Mouse (Mus musculus): Measurements from ENCODE around the gene Lyst. TPM values are rescaled to one million over a fixed set of nuclear protein-coding genes. Genes with fewer than 3 reads are reported as not detected.

The Lyst gene
- total and polyA plus RNA-seq, 3 experiments, result 2.9 to 3.1 TPM; not detected in 1

DNA sequence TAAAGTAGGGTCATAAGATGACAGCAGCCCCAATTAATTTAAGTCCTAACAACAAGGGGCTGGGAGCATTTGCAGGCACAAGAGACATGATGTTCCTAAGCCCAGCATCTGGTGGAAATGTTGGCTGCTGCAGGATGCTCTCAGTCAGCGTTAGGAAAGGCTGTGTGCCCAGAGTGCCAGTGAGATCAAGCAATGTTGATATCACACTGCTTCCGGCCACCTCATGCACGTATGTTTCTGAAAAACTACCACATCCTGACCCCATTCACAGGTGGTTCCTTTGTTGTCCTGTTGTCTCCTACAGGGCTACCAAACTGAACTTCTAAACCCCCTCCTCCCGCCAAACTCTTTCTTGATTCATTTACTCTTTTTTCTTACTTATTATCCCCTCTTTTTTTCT is 25.7 kb upstream of the Lyst start:
- no peak overlapping the region for H3K4me3 ChIP-seq (ENCODE audit: control insufficient read depth in 1 of 2, insufficient read depth in 1 of 2, low read depth in 2 of 2, low read length in 2 of 2)
- peaks cover 14 to 15% of the 10 kb centered on the region in 2 experiments for H3K4me1 ChIP-seq (ENCODE audit: control insufficient read depth in 1 of 2, insufficient read depth in 2 of 2, low read length in 2 of 2)
- H3K27ac ChIP-seq (ENCODE audit: control insufficient read depth, low read depth, low read length), result no peak overlapping the region
- TF ChIP-seq GABPA (IDR thresholded peaks at IDR 0.05; ENCODE audit: low read depth, low read length) (no peak), ZNF384 (IDR thresholded peaks at IDR 0.05; ENCODE audit: low read depth, low read length) (no peak)
- peaks cover 0 to 17% of the 10 kb centered on the region in 2 experiments; a peak in 2 of 4 replicates for H3K36me3 ChIP-seq (ENCODE audit: control insufficient read depth in 1 of 2, insufficient read depth in 2 of 2, low read length in 2 of 2)
- no peak overlapping the region for H3K9ac ChIP-seq (ENCODE audit: control insufficient read depth, low read depth, low read length, poor library complexity, severe bottlenecking)
- H3K9me3 ChIP-seq (replicated peaks; ENCODE audit: insufficient read depth, low read length), result no peaks in the 10 kb centered on the region
- H3K79me2 ChIP-seq (ENCODE audit: control insufficient read depth, insufficient read depth, low read length, poor library complexity), result no peaks in the 10 kb centered on the region
- no peaks in the 10 kb centered on the region for H3K27me3 ChIP-seq (ENCODE audit: control insufficient read depth in 1 of 2, insufficient read depth in 2 of 2, low read length in 2 of 2)
- DNase-seq (ENCODE audit: low read depth, low spot score), result no peak

DNA sequence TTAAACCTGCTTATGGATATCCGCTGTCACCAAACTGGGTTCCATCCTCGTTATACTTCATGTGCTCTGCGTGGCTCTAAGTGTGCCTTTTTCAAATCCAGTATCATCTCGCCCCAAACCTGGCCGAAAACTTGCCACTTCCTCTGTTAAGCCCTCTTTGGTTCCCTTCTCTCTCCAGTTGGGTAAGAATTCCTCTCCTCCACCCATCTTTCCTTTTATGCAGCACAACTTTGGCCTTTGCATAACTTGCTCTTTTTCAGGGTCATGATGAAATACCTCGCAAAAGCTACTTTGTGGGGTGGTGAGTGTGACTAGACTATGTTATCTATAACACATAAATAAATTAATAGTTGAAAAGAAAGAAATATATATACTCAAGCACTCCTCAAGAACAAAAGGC is 22.6 kb upstream of the Lyst start:
- Histone ChIP-seq H3K4me1 (ENCODE audit: control insufficient read depth in 1 of 2, insufficient read depth in 2 of 2, low read length in 2 of 2) (peaks cover 14 to 15% of the 10 kb centered on the region in 2 experiments), H3K36me3 (ENCODE audit: control insufficient read depth in 1 of 2, insufficient read depth in 2 of 2, low read length in 2 of 2) (peaks cover 0 to 17% of the 10 kb centered on the region in 2 experiments; a peak in 2 of 4 replicates), H3K27ac (ENCODE audit: control insufficient read depth, low read depth, low read length) (peak overlapping the region; percentile 49), H3K9me3 (replicated peaks; ENCODE audit: insufficient read depth, low read length) (no peaks in the 10 kb centered on the region), H3K4me3 (ENCODE audit: control insufficient read depth in 1 of 2, insufficient read depth in 1 of 2, low read depth in 2 of 2, low read length in 2 of 2) (no peak overlapping the region; a peak in 1 of 4 replicates), H3K27me3 (ENCODE audit: control insufficient read depth in 1 of 2, insufficient read depth in 2 of 2, low read length in 2 of 2) (no peaks in the 10 kb centered on the region), H3K79me2 (ENCODE audit: control insufficient read depth, insufficient read depth, low read length, poor library complexity) (no peaks in the 10 kb centered on the region), H3K9ac (ENCODE audit: control insufficient read depth, low read depth, low read length, poor library complexity, severe bottlenecking) (no peak overlapping the region; the same call in 1 of the 2 replicates)
- TF ChIP-seq MAX (IDR thresholded peaks at IDR 0.05; ENCODE audit: low read length) (no peak), NRF1 (IDR thresholded peaks at IDR 0.05; ENCODE audit: insufficient read depth, low read depth, low read length, poor library complexity, severe bottlenecking) (no peak), USF2 (IDR thresholded peaks at IDR 0.05; ENCODE audit: borderline replicate concordance in 1 of 2, insufficient read depth in 1 of 2, low read depth in 1 of 2, low read length in 2 of 2) (no peak), NELFE (IDR thresholded peaks at IDR 0.05; ENCODE audit: low read depth, low read length) (no peak), MXI1 (IDR thresholded peaks at IDR 0.05; ENCODE audit: low read depth, low read length) (no peak), HCFC1 (IDR thresholded peaks at IDR 0.05; ENCODE audit: low read depth, low read length) (no peak)
- DNase-seq (ENCODE audit: low read depth, low spot score), result peak; percentile 38

DNA sequence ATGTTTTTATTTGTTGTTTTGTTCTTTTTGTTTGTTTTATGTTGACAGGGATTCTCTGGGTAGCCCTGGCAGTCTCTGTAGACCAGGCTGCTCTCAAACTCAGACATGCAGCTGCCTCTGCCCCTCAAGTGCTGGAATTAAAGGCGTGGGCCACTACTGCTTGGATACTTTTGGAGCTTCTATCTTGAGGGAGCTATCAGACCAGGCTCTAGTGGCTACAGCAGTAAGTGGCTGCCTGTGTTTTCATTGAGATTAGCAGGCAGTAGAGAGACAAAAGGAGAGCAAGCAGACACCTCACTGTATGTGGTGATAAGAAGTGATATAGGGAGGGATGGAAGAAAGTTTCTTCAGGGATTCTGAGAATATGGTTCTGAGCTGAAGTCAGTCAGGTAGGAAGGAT is 21.4 kb upstream of the Lyst start:
- DNase-seq (ENCODE audit: low read depth, low spot score), result peak; percentile 68
- no peaks in the 10 kb centered on the region for H3K9me3 ChIP-seq (replicated peaks; ENCODE audit: insufficient read depth, low read length)
- H3K36me3 ChIP-seq (ENCODE audit: control insufficient read depth in 1 of 2, insufficient read depth in 2 of 2, low read length in 2 of 2), result peaks cover 0 to 17% of the 10 kb centered on the region in 2 experiments; a peak in 2 of 4 replicates
- TF ChIP-seq GATA1 (IDR thresholded peaks at IDR 0.05; ENCODE audit: low read depth, low read length) (peak; percentile 63), HCFC1 (IDR thresholded peaks at IDR 0.05; ENCODE audit: low read depth, low read length) (no peak), TCF12 (IDR thresholded peaks at IDR 0.05; ENCODE audit: low read depth, low read length) (peak; percentile 71; the same call in 1 of the 2 replicates), TAL1 (IDR thresholded peaks at IDR 0.05; ENCODE audit: low read length) (peak; percentile 70), ETS1 (IDR thresholded peaks at IDR 0.05; ENCODE audit: low read depth, low read length) (0 out of 2 replicates have a peak, but pooled peaks have one; percentile 26), MEF2A (IDR thresholded peaks at IDR 0.05; ENCODE audit: extremely low read depth, insufficient replicate concordance, low read depth, low read length, poor library complexity, severe bottlenecking) (no peak), RCOR1 (IDR thresholded peaks at IDR 0.05; ENCODE audit: low read depth, low read length) (peak; percentile 46; the same call in 1 of the 2 replicates), EP300 (IDR thresholded peaks at IDR 0.05; ENCODE audit: low read depth in 1 of 2, low read length in 2 of 2) (peak; percentile 75 to 83)
- no peaks in the 10 kb centered on the region for H3K79me2 ChIP-seq (ENCODE audit: control insufficient read depth, insufficient read depth, low read length, poor library complexity)
- peaks cover 14 to 15% of the 10 kb centered on the region in 2 experiments for H3K4me1 ChIP-seq (ENCODE audit: control insufficient read depth in 1 of 2, insufficient read depth in 2 of 2, low read length in 2 of 2)
- H3K9ac ChIP-seq (ENCODE audit: control insufficient read depth, low read depth, low read length, poor library complexity, severe bottlenecking), result peak overlapping the region; percentile 3; the same call in 1 of the 2 replicates
- peak overlapping the region; percentile 47 for H3K27ac ChIP-seq (ENCODE audit: control insufficient read depth, low read depth, low read length)
- H3K4me3 ChIP-seq (ENCODE audit: control insufficient read depth in 1 of 2, insufficient read depth in 1 of 2, low read depth in 2 of 2, low read length in 2 of 2), result peak overlapping the region in 1 of 2 experiments; percentile 10; a peak in 1 of 4 replicates
- H3K27me3 ChIP-seq (ENCODE audit: control insufficient read depth in 1 of 2, insufficient read depth in 2 of 2, low read length in 2 of 2), result no peaks in the 10 kb centered on the region
